Mouse (Mus musculus) embryonic facial prominence, embryonic 15.5 days (tissue): ENCODE measurements around the gene Otud1. TPM values are rescaled to one million over a fixed set of nuclear protein-coding genes. Genes with fewer than 3 reads are reported as not detected.
A peak's percentile ranks its signal among the peaks of the same experiment; 100 is the strongest.

Experiments used
- ATAC-seq: fragments of 200-750 bp; cut with Nextera tagmentation; 2 replicates; pipeline ENCODE4 v1.8.0; 2017; ENCODE audit warnings: low read depth, moderate TSS enrichment; ENCODE audit not compliant: insufficient number of reproducible peaks, low FRiP score, low TSS enrichment
- H3K27ac ChIP-seq: fragments of 300-500 bp; sonication (generic); replicated peaks from 2 replicates; pipeline ENCODE4 v1.5.1; 2015; ENCODE audit warnings: mild to moderate bottlenecking, inconsistent platforms
- H3K27me3 ChIP-seq: fragments of 300-500 bp; sonication (generic); 2 replicates; pipeline ENCODE4 v1.6.1; 2015; ENCODE audit warnings: inconsistent platforms
- H3K36me3 ChIP-seq: fragments of 300-500 bp; sonication (generic); 2 replicates; pipeline ENCODE4 v1.6.1; 2015; ENCODE audit warnings: mild to moderate bottlenecking, inconsistent platforms
- H3K4me1 ChIP-seq: fragments of 300-500 bp; sonication (generic); 2 replicates; pipeline ENCODE4 v1.6.1; 2015; ENCODE audit warnings: inconsistent platforms
- H3K4me2 ChIP-seq: fragments of 300-500 bp; sonication (generic); replicated peaks from 2 replicates; pipeline ENCODE4 v1.6.1; 2015; ENCODE audit warnings: mild to moderate bottlenecking, inconsistent platforms
- H3K4me3 ChIP-seq: fragments of 300-500 bp; sonication (generic); replicated peaks from 2 replicates; pipeline ENCODE4 v1.5.1; 2015; ENCODE audit warnings: mild to moderate bottlenecking, inconsistent platforms
- H3K9ac ChIP-seq: fragments of 300-500 bp; sonication (generic); 2 replicates; pipeline ENCODE4 v1.6.1; 2015; ENCODE audit warnings: inconsistent platforms
- H3K9me3 ChIP-seq: fragments of 300-500 bp; sonication (generic); replicated peaks from 2 replicates; pipeline ENCODE4 v1.6.1; 2016; ENCODE audit warnings: inconsistent platforms
- WGBS: fragments of 180-500 bp; shearing (Covaris S2); methylation state at CpG from one replicate; pipeline ENCODE4 v1.1.7; 2015; 5-methylcytosine and 5-hydroxymethylcytosine counted together
- polyA plus RNA-seq: library from polyadenylated mRNA; unstranded; fragments of >200 nt; fragmentation: Nextera tagmentation; extraction: Ambion mirVana; gene quantifications from 2 replicates; pipeline ENCODE4 v1.2.1, GENCODE M21; 2015

Gene Otud1
- polyA plus RNA-seq, result 2.3 and 2.6 TPM in 2 replicates

DNA sequence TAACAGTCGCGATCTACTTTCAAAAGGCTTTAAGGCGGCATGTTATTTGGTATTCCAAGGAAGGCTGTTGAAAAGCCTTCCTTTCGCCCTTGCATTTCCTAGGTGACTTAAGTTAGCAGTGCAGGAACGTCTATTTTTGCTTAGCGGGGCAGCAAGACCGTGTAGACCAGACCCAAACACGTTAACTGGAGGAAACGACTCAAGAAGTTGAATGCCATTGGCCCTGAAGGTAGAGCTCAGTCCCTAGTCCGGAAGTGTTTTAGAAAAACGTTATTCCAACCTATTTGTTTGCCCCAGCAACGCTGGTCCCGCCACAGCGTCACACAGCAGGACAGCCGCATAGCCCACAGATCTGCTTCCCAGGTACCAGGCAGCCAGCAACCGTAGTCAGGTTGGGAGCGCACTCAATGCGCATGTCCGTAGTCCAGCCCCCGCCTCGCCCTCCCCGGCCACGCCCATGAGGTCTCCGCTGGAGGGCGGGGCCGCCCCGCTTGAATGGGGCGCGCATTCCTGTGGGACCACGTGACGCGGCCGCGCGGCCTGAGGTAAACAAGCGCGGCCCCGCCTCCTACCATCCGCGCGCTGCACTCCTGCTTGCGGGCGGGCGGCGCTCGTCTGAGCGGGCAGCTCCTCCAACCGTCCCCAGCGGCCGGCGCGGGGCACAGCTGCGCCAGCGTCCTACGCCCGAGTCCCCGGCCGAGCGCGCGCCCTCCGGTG lies at the start of gene Otud1:
TSS of gene Otud1 (plus strand) at position 595 of the 717 bp plus-strand sequence.
- H3K9ac ChIP-seq, result peak within 1 kb of the TSS; percentile 60
- peak within 1 kb of the TSS; percentile 74 for H3K4me3 ChIP-seq
- H3K4me1 ChIP-seq, result peaks cover 16% of the 10 kb centered on the region; the same call in 1 of the 2 replicates
- peaks cover 16% of the 10 kb centered on the region for H3K27me3 ChIP-seq
- ATAC-seq, result peak; percentile 98
- H3K27ac ChIP-seq, result peak within 1 kb of the TSS; percentile 90
- WGBS, result under 1% methylated on average over 62 of the region's 62 CpGs
- peak within 1 kb of the TSS; percentile 80 for H3K4me2 ChIP-seq
- H3K36me3 ChIP-seq, result no peaks in the 10 kb centered on the region
- H3K9me3 ChIP-seq, result no peaks in the 10 kb centered on the region

DNA sequence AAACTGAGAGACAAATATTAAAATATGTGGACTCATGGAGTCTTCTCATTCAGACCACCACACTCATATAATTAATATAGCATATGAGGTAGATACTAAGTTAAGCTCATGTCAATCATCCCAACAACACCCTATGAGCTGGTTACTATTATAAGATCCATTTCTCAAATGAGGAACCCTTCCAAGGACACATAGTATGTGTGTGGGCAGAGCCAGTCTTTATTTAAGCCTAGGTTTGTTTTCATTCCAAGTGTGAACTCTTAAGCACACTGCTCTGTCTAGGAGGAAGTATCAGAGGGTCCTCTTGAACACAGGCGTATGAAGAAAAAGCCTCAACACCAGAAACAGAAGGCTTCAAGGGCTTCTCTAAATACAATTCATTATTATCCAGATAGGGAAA lies 49.7 kb upstream of the Otud1 start:
- no peak overlapping the region for H3K9ac ChIP-seq
- no peak overlapping the region for H3K4me2 ChIP-seq
- no peak overlapping the region for H3K4me3 ChIP-seq
- H3K4me1 ChIP-seq, result no peaks in the 10 kb centered on the region
- WGBS, result 79% methylated on average over 1 of the region's 1 CpGs
- no peak overlapping the region for H3K27ac ChIP-seq
- H3K36me3 ChIP-seq, result no peaks in the 10 kb centered on the region
- ATAC-seq, result no peak
- no peaks in the 10 kb centered on the region for H3K27me3 ChIP-seq
- H3K9me3 ChIP-seq, result no peaks in the 10 kb centered on the region

DNA sequence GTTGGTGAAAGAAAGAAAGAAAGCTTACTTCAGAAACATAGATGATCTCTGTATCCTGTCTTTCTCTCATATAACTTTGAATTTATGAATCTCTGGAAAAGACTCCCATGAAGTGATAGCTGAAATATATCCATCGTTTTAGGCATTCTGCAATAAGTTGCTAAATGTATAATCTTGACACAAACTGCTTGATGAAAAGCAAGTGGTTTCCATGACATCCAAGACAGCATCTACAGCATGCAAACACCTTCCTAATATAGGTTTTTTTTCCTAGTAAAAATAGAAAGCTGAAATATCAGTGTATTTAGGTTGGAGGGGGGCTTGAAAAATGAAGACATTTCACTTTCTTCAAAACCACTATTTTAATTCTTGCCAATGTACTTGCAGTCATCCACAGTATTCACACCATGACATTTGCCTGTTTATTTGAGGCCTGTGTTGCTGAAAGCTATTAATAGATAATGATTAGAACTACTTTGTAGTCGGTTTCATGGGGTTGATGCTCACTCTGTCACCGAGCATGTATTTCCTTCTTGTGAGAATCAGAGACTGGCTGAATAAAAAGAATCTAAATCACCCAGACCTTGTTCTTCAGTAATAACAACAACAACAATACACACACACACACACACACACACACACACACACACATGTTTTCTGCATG lies 49.0 kb upstream of the Otud1 start:
- H3K4me1 ChIP-seq, result no peaks in the 10 kb centered on the region
- no peak for ATAC-seq

DNA sequence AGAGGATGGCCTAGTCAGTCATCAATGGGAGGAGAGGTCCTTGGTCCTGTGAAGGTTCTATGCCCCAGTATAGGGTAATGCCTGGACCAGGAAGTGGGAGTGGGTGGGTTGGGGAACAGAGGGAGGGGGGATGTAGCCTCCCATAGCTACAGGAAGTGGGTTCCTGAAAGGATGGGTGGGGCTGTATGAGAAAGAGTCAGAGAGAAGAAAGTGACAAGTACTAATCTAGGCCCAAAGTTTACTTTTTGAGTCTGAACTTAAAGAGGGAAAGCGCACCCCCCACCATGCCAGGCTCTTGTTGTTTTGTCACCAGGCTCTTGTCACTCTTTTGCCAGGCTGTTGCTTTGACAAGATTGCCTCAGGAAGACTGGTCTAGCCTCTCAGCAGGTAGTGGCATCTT lies 35.5 kb upstream of the Otud1 start:
- H3K36me3 ChIP-seq, result no peaks in the 10 kb centered on the region
- ATAC-seq, result no peak
- H3K9me3 ChIP-seq, result no peaks in the 10 kb centered on the region
- H3K4me3 ChIP-seq, result no peak overlapping the region
- no peaks in the 10 kb centered on the region for H3K27me3 ChIP-seq
- H3K4me2 ChIP-seq, result no peak overlapping the region
- no peak overlapping the region for H3K27ac ChIP-seq
- WGBS, result 97% methylated on average over 1 of the region's 1 CpGs
- H3K9ac ChIP-seq, result no peak overlapping the region
- no peaks in the 10 kb centered on the region for H3K4me1 ChIP-seq

More for the DNA sequence above, 49.0 kb upstream of the Otud1 start:
- H3K9ac ChIP-seq, result no peak overlapping the region
- H3K27me3 ChIP-seq, result no peaks in the 10 kb centered on the region
- H3K27ac ChIP-seq, result no peak overlapping the region
- H3K9me3 ChIP-seq, result no peaks in the 10 kb centered on the region
- H3K4me2 ChIP-seq, result no peak overlapping the region
- 76% methylated on average over 3 of the region's 3 CpGs for WGBS
- H3K36me3 ChIP-seq, result no peaks in the 10 kb centered on the region
- no peak overlapping the region for H3K4me3 ChIP-seq

DNA sequence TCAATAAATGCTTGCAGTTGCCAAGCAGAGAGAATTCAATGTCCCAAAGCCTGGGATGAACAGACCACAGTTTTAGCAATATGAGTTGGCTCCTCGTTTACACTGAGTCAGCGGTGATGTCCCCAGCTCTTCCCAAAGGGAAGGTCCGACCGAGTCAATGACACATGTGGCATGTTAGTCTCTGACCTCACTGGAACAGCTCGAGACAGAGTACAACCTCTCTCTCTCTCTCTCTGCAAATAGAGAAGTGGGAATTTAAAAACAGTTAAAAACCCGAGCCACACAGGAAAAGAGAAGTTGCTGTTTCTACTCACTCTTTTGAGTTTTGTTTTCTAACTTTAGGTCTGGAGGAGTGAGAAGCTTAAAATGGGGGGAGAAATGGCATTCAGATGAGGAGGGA lies 30.5 kb upstream of the Otud1 start:
- H3K36me3 ChIP-seq, result no peaks in the 10 kb centered on the region
- no peaks in the 10 kb centered on the region for H3K27me3 ChIP-seq
- H3K4me1 ChIP-seq, result no peaks in the 10 kb centered on the region
- no peak overlapping the region for H3K27ac ChIP-seq
- H3K4me2 ChIP-seq, result no peak overlapping the region
- ATAC-seq, result no peak
- no peak overlapping the region for H3K4me3 ChIP-seq
- no peaks in the 10 kb centered on the region for H3K9me3 ChIP-seq
- 79% methylated on average over 6 of the region's 6 CpGs for WGBS
- H3K9ac ChIP-seq, result no peak overlapping the region

DNA sequence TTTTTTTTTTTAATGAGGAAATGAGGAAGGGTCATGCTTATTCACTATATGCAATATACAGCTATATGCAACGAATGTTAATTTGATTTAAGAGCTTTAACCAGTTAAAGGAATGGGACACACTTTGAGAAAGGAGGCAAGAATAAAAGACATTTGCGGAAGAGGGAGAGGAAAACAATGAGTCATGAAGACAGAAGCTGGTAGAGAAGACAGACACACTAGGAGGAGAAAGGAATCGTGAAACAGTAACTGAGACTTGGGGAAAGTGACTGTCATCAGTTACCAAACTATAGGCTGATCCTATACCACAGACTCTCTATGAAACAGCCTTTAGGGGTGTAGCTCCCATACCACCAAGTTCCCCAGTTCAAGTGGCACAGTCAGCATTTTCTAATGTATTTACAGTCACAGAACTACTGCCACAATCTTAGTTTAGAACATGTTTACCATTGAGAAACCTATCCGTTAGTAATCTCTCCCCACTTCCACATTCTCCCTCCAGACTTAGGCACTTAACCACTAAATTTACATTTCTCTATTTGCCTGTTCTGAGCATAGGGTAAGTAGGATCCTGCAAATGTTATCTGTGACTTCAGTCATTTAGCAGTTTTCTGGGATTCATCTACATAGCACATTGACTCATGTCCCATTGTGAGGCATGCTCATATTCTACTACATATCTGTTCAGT lies 29.5 kb upstream of the Otud1 start:
- ATAC-seq, result no peak
- H3K27me3 ChIP-seq, result no peaks in the 10 kb centered on the region

DNA sequence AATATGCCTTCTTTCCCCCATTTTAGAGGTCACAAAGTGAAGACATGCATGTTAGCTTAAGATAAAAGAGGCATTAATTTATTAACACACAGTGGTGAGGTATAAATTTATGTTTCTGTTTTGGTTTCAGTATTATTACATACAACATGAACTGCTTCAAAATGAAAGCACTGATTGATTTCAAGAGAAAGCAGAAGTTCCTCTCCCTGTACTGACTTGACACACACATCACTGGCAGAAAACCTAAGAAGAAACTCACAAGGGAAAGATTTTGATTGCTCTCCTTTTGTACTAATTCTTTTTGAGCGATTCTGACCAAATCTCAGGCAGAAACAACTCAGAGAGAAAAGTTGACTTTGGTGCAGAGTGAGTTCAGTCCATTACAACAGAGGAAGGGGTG lies 27.0 kb upstream of the Otud1 start:
- Histone ChIP-seq H3K4me2 (no peak overlapping the region), H3K27ac (no peak overlapping the region), H3K36me3 (no peaks in the 10 kb centered on the region), H3K9ac (no peak overlapping the region), H3K27me3 (no peaks in the 10 kb centered on the region), H3K9me3 (no peaks in the 10 kb centered on the region), H3K4me3 (no peak overlapping the region), H3K4me1 (no peaks in the 10 kb centered on the region)
- WGBS, result 68% methylated on average over 1 of the region's 1 CpGs
- ATAC-seq, result no peak

More for the DNA sequence above, 29.5 kb upstream of the Otud1 start:
- H3K4me3 ChIP-seq, result no peak overlapping the region
- no peak overlapping the region for H3K9ac ChIP-seq
- H3K9me3 ChIP-seq, result no peaks in the 10 kb centered on the region
- WGBS, result 80% methylated on average over 4 of the region's 4 CpGs
- no peak overlapping the region for H3K4me2 ChIP-seq
- no peaks in the 10 kb centered on the region for H3K36me3 ChIP-seq
- no peaks in the 10 kb centered on the region for H3K4me1 ChIP-seq
- H3K27ac ChIP-seq, result no peak overlapping the region

DNA sequence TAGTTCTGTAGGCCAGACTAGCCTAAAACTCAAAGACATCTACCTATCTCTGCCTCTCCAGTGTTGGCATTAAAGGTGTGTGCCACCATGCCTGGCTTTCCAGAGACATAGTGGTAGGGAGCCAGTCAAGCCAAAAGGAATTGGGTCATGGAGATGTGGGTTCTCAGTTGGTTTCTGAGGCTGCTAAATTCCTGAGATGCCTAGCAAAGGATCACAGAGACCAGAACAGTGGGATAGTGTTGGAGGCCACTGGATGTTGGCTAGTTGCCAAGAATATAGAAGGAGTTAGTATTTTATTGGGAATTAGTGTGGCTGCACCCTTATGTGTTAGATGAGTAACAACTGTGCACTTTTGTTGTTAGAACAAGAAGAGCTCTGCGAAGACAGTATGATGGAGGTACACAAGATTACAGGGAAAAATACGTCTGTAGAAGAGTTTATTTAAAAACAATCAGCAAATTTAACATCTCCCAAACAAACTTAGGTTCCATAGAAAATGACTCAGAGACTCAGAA lies 24.1 kb upstream of the Otud1 start:
- Histone ChIP-seq H3K9me3 (no peaks in the 10 kb centered on the region), H3K27me3 (no peaks in the 10 kb centered on the region), H3K4me1 (no peaks in the 10 kb centered on the region), H3K9ac (no peak overlapping the region), H3K4me3 (no peak overlapping the region), H3K36me3 (no peaks in the 10 kb centered on the region), H3K27ac (no peak overlapping the region), H3K4me2 (no peak overlapping the region)
- WGBS, result 66% methylated on average over 2 of the region's 2 CpGs
- ATAC-seq, result no peak

DNA sequence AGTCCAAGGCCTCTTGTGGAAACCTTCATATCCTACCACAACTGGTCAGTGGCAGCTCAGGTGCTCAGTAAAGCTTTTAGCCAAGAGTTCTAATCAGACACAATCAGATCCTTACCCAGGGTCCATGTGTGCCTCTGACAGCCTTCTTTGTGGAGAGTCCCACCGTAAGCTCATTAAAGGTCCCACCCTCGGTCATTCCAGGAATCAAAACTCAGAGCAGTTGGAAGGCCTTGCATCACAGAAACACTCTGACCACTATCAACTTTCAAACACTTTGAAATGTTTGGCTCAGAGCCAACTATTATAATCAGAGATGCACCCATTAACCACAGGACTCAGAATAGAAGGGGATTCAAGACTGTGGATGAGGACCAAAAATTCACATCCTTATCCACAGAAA lies 12.4 kb upstream of the Otud1 start:
- Histone ChIP-seq H3K4me2 (no peak overlapping the region), H3K9ac (no peak overlapping the region), H3K36me3 (no peaks in the 10 kb centered on the region), H3K27ac (no peak overlapping the region), H3K4me1 (no peaks in the 10 kb centered on the region), H3K4me3 (no peak overlapping the region), H3K9me3 (no peaks in the 10 kb centered on the region), H3K27me3 (no peaks in the 10 kb centered on the region)
- WGBS, result 62% methylated on average over 2 of the region's 2 CpGs
- no peak for ATAC-seq

DNA sequence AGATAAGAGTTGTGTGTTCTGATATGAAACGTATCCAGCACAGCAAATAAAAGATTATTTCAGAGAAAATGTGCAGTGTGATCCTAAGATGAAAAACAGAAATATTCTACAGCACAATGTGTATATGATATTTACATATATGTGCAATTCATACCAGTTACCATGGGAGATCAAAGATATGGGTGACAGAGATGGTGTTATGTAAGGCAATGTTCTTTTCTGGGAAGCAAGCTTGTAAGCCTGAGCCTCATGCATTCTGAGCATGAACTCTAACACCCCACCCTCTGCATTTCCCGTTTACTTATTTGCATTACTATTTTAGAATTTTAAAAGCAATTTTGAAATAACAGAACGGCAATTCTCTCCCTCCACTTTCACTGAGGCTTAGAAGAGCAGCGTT lies 11.4 kb upstream of the Otud1 start:
- no peaks in the 10 kb centered on the region for H3K9me3 ChIP-seq
- H3K9ac ChIP-seq, result no peak overlapping the region
- H3K36me3 ChIP-seq, result no peaks in the 10 kb centered on the region
- no peaks in the 10 kb centered on the region for H3K27me3 ChIP-seq
- no peaks in the 10 kb centered on the region for H3K4me1 ChIP-seq
- no peak overlapping the region for H3K4me2 ChIP-seq
- H3K27ac ChIP-seq, result no peak overlapping the region
- H3K4me3 ChIP-seq, result no peak overlapping the region
- ATAC-seq, result no peak
- 72% methylated on average over 4 of the region's 4 CpGs for WGBS

DNA sequence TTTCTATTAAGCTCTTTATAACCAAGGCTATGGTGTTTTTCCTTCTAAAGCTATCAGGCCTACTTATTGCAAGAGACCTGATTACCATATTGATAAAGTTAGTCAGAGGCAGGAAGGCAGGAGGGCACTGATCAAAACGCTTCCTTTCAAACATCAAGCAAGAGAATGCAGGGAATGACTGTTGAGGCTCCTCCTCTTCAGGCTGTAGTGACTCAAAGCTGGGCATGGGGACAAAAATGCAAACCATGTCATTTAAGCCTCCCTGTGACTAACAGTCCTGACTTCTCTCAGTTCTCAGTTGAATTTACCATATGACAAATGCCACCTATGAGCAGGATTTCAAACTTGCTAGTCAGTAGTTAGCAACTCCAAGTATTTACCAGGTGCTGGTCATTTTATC lies 10.6 kb upstream of the Otud1 start:
- no peaks in the 10 kb centered on the region for H3K4me1 ChIP-seq
- WGBS, result 15% methylated on average over 1 of the region's 1 CpGs
- no peaks in the 10 kb centered on the region for H3K36me3 ChIP-seq

More for the DNA sequence above, 10.6 kb upstream of the Otud1 start:
- ATAC-seq, result no peak
- Histone ChIP-seq H3K4me2 (no peak overlapping the region), H3K27ac (no peak overlapping the region), H3K9me3 (no peaks in the 10 kb centered on the region), H3K9ac (no peak overlapping the region), H3K27me3 (no peaks in the 10 kb centered on the region), H3K4me3 (no peak overlapping the region)
